In genomic region chr11:101666626-101667345, GRCm38 (mm10) we compare ENCODE assay signal across 7 mouse cellular contexts. TPM values are rescaled to one million over a fixed set of nuclear protein-coding genes. Genes with fewer than 3 reads are reported as not detected.
DNase-seq lines count a peak whose midpoint lies in the region; ATAC-seq and TF ChIP-seq lines count a peak whose summit lies in the region.

No protein-coding gene starts in this region.

- no peaks in the 10 kb centered on the region for H3K36me3 ChIP-seq in spleen, adult 2 months (ENCODE audit: control insufficient read depth, insufficient read depth, low read length)
- H3K36me3 ChIP-seq in intestine, embryonic 15.5 days = no peaks in the 10 kb centered on the region
- no peaks in the 10 kb centered on the region for H3K36me3 ChIP-seq in midbrain, embryonic 12.5 days

- no peak overlapping the region for H3K27ac ChIP-seq in spleen, adult 2 months (ENCODE audit: insufficient read depth, low read length)
- 0 out of 2 replicates have a peak overlapping the region, but pooled peaks have one; percentile 27 for H3K27ac ChIP-seq in intestine, embryonic 15.5 days
- H3K27ac ChIP-seq in midbrain, embryonic 12.5 days (replicated peaks) = no peak overlapping the region

- no peak for DNase-seq in spleen, adult 2 months (ENCODE audit: low read depth in 1 of 2, low spot score in 2 of 2)
- no peak for DNase-seq in spleen, postnatal 14 days (ENCODE audit: low spot score in 2 of 2)
- DNase-seq in heart, adult 18-20 months = peak; percentile 57 to 70
- DNase-seq in urinary bladder, adult 18-20 months (ENCODE audit: low spot score in 2 of 2) = no peak

- H3K9ac ChIP-seq in intestine, embryonic 15.5 days = peak overlapping the region; percentile 34
- H3K9ac ChIP-seq in midbrain, embryonic 12.5 days (replicated peaks) = peak overlapping the region; percentile 17; the same call in 1 of the 2 replicates

- H3K4me3 ChIP-seq in spleen, adult 2 months (ENCODE audit: extremely low read depth, insufficient read depth, insufficient read length) = peak overlapping the region; percentile 18; the same call in 1 of the 2 replicates
- peak overlapping the region; percentile 62 for H3K4me3 ChIP-seq in intestine, embryonic 15.5 days (replicated peaks)
- H3K4me3 ChIP-seq in midbrain, embryonic 12.5 days = peak overlapping the region; percentile 15

- ATAC-seq in intestine, embryonic 15.5 days = no peak
- ATAC-seq in midbrain, embryonic 12.5 days (ENCODE audit: low FRiP score, low read depth) = no peak
- ATAC-seq in inflammation-experienced regulatory T-cells, adult 6 months = no peak

- 89% methylated on average over 28 of the region's 28 CpGs for WGBS in spleen, adult 2 months
- WGBS in intestine, embryonic 15.5 days = 67% methylated on average over 28 of the region's 28 CpGs
- 83% methylated on average over 28 of the region's 28 CpGs for WGBS in midbrain, embryonic 12.5 days

- no peaks in the 10 kb centered on the region for H3K27me3 ChIP-seq in spleen, adult 2 months (ENCODE audit: control insufficient read depth, insufficient read depth, low read length)
- no peaks in the 10 kb centered on the region for H3K27me3 ChIP-seq in intestine, embryonic 15.5 days (replicated peaks)
- H3K27me3 ChIP-seq in midbrain, embryonic 12.5 days = peaks cover 14% of the 10 kb centered on the region

- TF ChIP-seq POLR2A in spleen, adult 2 months (IDR thresholded peaks at IDR 0.05; ENCODE audit: low read depth, low read length) = no peak

- peak overlapping the region; percentile 97 for H3K4me2 ChIP-seq in intestine, embryonic 15.5 days (replicated peaks)
- H3K4me2 ChIP-seq in midbrain, embryonic 12.5 days (replicated peaks) = peak overlapping the region; percentile 91; the same call in 1 of the 2 replicates

- no peaks in the 10 kb centered on the region for H3K4me1 ChIP-seq in spleen, adult 2 months (ENCODE audit: control insufficient read depth, insufficient read depth, insufficient read length)
- H3K4me1 ChIP-seq in intestine, embryonic 15.5 days (replicated peaks) = peaks cover 17% of the 10 kb centered on the region
- peaks cover 29% of the 10 kb centered on the region; the same call in 1 of the 2 replicates for H3K4me1 ChIP-seq in midbrain, embryonic 12.5 days

- TF ChIP-seq CTCF in spleen, adult 2 months (IDR thresholded peaks at IDR 0.05; ENCODE audit: extremely low read depth, insufficient read depth, insufficient read length, insufficient replicate concordance) = no peak

- no peaks in the 10 kb centered on the region for H3K9me3 ChIP-seq in intestine, embryonic 15.5 days
- no peaks in the 10 kb centered on the region for H3K9me3 ChIP-seq in midbrain, embryonic 12.5 days

RNA-seq across cellular contexts. Expression of gene Arl4d, which starts 1.4 kb away (rescaled TPM):
- 9.1 and 11.5 TPM in 2 replicates for polyA plus RNA-seq in spleen, adult 2 months (2012; rRNA removed)
- 10 to 100 TPM; 19.6 to 22.5 TPM for total RNA-seq in heart, adult 18-20 months (2021)
- polyA plus RNA-seq in intestine, embryonic 15.5 days (2015; fragmentation: Nextera tagmentation; extraction: Ambion mirVana) = 7.6 and 7.8 TPM in 2 replicates
- 6.5 and 8.4 TPM in 2 replicates for polyA plus RNA-seq in midbrain, embryonic 12.5 days (2016; fragmentation: Nextera tagmentation; extraction: Ambion mirVana)
- polyA plus RNA-seq in inflammation-experienced regulatory T-cells, adult 6 months (2017; shearing (Covaris generic)) = 1 to 10 TPM in 1 of 3 experiments, under 1 TPM in 1, not detected in 1; 0.40 to 1.6 TPM

RNA-seq across cellular contexts. Expression of gene Rdm1, which starts 39.8 kb away (rescaled TPM):
- 17.6 and 18.8 TPM in 2 replicates for polyA plus RNA-seq in spleen, adult 2 months (2012; rRNA removed)
- total RNA-seq in heart, adult 18-20 months (2021) = 10 to 100 TPM; 43.7 to 52.3 TPM
- 34.5 and 35.8 TPM in 2 replicates for polyA plus RNA-seq in intestine, embryonic 15.5 days (2015; fragmentation: Nextera tagmentation; extraction: Ambion mirVana)
- 41.9 and 48.9 TPM in 2 replicates for polyA plus RNA-seq in midbrain, embryonic 12.5 days (2016; fragmentation: Nextera tagmentation; extraction: Ambion mirVana)
- polyA plus RNA-seq in inflammation-experienced regulatory T-cells, adult 6 months (2017; shearing (Covaris generic)) = 10 to 100 TPM; 74.3 to 80.3 (median 78.1) TPM

Comparison
In these comparisons a context has a peak if more than half of its experiments do, and no peak if none do; other contexts are left out.
1. DNase-seq: peak in heart, adult 18-20 months (2 of 2); none in spleen, adult 2 months (0 of 2), spleen, postnatal 14 days (0 of 2) and urinary bladder, adult 18-20 months (0 of 2).
2. Peak in every context shown above with its lines, with median percentiles within 50 percentile points of each other: H3K4me3 ChIP-seq.